Mouse (Mus musculus): ENCODE measurements around the gene Rd3l.

Gene Rd3l

DNA sequence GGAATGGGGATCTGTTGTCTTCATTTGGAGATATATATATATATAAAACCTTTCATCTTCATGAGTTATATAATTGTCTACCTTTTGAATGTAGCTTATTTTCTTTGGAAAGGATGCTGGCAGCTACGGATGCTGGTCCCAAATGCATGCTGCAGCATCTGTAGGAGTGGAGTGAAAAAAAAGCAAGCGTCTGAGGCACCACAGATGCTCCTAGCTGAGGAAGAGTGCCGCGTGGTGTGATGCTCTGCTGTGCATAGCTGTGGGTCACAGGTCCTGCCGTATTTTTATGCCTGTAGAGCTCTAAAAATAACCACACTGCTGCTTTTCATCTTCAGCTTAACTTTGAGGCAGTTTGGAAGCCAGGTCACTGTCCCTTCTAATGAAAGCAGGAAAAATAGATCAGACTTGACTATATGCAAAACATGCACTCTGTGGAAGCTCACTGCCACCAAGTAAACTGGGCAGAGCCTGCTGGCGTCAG lies at the start of gene Rd3l:
Gene Rd3l (minus strand): TSS at position 431 of the 481 bp plus-strand sequence.
- DNase-seq (ENCODE audit: low spot score): no peak

DNA sequence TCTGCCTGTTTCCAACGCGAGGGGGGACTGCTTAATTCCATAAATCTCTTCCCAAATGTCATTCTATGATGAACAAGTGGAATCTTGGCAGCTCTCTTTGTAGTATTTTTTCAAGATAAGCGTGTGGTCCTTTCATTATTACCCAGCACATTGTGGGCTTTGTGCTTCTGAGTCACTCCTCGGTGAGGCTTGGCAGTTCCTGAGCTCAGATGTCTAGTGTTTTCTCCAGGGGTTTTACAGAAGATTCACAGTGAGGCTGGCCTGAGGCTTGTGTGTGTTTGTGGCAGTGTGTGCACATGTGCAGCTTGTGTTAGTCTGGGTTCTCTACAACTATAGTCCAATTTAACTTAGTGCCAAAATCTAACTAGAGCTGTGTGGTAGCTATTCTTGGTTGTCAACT lies 46.3 kb upstream of the Rd3l start:
- no peak for DNase-seq (ENCODE audit: low spot score)

DNA sequence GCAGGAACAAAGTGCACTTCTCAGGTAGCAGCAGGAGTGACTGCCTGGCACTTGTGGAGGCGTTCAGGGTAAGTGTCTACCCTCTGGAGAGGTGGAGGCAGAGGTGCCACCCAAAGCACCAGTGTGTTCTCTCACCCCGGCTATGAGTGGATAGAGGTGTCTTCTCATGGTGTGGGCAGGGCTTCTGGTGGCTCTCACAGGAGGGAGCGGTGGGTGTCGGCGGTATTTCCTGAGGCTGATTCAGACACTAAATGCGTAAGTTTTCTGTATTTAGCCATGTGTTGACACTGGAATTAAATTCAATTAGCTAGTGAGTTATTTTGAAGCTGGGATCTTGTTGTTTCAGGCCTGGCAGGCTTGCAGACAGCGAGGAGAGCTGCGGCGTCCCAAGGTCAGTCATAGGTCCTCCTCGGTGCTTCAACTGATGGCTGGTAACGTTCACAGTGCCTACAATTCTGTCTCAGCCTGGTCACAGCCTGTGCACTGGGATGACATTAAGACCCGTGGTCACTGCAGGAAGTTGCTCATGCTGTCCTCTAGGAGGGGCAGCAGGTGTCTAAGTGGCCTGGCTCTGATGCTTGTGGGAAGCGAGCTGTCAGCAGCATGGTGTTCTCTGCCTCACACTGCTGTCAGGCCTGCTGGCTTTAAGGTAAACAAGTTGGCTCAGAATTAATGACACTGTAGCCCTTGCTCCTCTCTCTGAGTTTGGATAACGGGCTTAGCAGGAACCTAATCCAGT lies 45.0 kb upstream of the Rd3l start:
- DNase-seq (ENCODE audit: low spot score): no peak

DNA sequence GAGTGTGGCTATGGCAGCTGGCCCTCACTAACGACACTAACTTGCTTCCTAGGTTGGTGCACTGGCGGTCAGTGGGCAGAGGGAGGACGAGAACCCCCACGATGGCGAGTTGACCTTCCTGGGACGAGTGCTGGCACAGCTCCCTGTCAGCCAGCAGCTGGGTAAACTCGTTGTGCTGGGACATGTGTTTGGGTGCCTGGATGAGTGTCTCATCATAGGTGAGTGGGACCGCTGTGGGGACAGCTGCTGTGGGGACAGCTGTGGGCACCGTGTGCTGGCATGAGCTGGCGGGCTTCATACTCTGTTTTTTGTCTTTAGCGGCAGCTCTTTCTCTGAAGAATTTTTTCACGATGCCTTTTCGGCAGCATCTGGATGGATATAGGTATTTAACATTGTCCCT lies 44.3 kb upstream of the Rd3l start:
- no peak for DNase-seq (ENCODE audit: low spot score)

DNA sequence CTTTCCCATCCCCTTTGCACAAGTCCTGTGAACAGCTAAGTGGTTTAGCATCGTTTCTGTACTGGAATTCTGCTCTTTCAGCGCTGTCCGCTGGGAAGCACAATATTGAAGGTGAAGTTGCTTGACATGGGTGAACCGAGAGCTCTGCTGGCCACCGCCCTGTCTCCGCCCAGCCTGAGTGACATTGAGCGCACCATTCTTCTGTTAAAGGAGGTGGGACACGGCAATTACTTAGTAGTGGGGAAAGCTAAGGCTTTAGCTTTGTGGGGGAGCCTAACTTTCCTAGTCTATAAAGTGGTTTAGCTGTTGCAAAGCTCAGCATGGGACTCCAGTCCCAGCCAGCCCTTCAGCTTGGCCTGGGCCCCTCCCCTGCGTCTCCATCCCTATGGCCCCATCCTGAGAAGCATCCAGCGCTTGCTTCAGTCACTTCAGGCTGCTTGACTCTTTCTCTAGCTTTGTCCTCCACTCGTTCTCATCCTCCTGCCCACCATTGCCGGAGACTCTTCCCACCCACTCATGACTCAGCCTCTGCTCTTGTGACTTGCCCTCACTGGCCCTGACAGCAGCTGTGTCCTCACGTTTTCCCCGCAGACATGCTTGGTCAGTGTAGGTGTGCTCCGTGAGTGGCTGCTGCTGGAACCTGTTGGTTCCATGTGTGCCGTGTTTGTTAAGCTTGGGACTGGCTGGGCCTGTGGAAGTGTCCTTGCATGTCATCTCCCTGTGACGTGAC lies 43.6 kb upstream of the Rd3l start:
- no peak for DNase-seq (ENCODE audit: low spot score)

DNA sequence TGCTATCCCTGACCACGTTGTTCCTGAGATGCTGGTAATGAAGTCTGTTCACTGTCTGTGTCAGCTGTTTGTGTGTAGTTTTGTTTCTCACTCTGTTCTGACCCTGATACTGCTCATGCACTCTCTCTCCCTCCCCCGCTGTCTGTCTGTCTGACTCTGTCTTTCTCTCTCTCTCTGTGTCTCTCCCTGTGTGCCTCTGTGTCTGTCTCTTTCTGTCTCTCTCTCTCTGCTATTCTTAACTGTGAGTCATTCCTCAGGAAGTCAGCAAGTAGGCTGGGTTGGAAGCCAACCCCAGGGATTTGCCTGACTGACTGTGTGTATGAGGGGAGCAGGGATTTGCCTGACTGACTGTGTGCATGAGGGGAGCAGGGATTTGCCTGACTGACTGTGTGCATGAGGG lies 42.2 kb upstream of the Rd3l start:
- no peak for DNase-seq (ENCODE audit: low spot score)

DNA sequence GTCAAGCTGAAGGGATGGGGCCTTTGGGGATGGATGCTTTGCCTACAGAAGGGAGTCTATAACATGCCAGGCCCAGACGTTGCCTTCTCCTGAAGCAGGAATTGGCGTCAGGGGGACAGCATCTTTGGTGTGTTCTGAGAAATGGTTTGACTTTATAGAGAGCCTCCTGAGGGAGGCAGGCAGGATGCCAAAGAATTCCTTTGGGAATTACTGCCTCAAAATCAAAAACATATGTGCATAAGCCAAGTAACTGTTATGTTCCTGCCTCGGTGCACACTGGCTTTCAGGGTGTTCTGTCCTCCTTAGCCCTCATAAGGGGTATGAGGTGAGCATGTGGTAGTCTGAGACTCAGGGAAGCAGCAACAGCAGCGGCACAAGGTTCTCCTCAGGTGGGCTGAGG lies 35.2 kb upstream of the Rd3l start:
- DNase-seq (ENCODE audit: low spot score): no peak

DNA sequence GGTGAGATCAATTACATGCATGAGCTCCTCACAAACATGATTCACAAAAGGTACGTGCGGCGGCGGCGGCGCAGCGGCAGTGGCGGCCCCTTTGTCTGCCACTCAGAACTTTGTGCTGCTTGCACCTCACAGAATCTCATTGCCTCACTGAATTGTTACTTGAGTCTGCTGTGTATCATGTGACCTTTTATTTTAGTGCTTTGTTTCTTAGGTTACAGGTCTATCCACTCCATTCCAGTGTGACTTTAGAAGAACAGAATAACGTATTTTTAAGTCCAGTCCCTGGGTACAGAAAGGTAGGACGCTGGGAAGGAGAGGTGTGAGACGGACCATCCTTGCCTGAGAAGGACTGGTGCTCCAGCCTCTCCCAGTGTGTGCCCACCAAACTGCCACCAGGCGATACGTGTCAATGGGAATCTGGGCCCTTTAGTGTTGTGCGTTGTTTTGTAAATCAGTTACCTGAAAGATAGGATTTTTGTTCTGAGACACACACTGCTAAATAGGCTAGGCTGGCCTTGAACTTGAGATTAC lies 32.2 kb upstream of the Rd3l start:
- DNase-seq (ENCODE audit: low spot score): no peak

DNA sequence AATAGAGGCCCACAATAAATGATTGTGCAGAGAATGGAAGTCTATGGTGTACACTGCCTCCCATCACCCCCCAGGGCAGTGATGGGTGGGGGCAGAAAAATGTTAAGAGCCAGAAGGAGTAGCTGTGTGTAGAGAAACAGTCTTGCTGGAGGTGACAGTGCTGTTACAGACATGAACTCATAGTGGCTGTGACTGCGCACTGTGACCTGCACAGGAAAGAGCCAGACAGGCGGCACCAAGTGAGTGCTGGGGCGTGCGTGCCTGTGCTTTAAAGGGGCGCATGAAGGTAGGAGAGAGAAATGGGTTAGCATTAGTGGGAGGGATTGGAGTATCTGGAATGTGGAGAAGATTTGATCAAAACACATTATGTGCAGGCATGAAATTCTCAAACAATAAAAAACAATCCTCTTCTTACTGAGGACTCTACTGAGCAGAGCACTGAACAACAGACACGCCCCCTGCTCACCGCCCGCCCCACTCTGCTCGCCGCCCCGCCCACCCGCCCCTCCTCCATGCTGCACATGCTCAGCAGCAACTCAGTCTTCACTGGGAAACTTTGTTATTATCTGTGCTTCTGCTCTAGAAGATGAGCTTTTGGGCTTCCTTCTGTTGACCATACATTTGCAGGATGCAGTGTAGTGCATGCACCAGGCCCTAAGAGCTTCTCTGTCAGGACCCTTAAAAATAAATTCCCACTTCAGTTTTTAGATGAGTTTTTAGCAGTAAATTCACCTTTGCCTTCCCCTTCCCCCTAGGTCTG lies 31.6 kb upstream of the Rd3l start:
- DNase-seq (ENCODE audit: low spot score): no peak

DNA sequence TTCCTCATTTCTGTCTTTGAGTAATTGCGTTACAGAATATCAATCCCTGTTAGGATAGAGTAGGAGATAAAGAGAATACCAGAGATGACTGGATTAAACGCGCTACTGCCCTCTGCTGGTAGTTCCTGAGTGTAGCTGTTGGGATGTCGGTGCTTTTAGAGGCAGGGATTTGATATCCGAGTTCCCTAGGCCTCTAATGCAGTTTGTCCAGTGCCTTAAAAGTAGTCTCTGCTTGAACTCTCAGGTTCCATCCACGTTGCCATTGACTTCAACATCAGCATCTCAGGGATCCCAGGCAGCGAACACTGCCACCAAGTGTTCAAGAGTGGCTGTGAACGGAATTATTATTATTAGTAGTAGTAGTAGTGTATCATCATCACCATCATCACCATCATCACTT lies 20.1 kb upstream of the Rd3l start:
- DNase-seq (ENCODE audit: low spot score): peak; percentile 60

DNA sequence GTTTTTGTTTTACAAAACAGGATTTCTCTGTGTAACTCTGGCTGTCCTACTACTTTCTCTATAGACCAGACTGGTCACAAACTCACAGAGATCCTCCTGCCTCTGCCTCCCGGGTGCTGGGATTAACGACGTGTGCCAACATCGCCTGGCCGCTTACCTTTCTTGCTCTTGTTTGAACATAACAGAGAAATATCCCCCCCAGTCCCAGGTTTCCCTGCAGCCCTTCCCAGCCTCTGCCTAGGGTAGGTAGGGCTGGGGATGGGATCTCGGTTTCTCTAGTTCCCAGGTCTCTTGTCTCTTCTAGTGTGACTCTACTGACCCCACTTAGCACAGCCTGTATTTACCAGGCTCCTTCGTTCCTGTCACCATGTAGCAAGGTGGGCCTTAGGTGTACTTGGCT lies 18.6 kb upstream of the Rd3l start:
- no peak for DNase-seq (ENCODE audit: low spot score)

DNA sequence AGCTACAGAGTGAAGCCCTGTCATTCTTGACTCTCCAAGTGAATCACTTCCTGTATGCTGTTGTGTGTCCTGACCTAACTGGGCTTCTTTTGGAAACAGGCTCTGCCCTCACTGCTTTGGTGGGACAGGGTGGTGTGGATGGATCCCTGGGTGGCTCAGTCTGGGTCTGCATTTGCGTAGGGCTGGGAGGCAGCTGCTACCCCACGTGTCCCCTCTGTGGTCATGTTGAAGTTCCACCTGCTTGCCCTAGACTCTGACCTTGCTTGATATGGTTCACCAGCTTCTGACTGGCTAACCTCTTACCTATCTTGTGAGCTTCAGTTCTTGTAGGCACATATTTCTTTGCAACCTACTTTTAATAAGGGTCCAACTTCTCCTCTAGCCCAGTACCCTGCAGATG lies 14.0 kb upstream of the Rd3l start:
- DNase-seq (ENCODE audit: low spot score): no peak

DNA sequence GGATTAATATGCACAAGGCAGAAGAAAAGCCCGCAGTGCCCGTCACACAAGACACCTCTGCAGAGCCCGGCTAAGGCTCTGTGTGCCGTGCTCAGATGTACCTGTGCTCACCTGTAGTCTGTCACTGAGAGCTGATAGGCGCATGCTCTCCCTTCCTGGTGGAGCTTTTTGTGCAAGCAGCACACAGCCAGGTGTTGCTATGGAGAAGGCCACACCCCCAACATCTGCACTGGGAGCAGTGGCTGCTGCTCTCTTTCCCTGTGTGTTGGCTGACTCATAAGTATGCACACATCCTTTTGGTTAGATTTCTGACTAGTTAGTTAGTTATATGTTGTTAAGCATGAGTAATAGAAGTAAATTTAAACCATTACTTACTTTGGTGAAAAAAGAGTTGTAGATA lies 11.5 kb upstream of the Rd3l start:
- DNase-seq (ENCODE audit: low spot score): no peak

DNA sequence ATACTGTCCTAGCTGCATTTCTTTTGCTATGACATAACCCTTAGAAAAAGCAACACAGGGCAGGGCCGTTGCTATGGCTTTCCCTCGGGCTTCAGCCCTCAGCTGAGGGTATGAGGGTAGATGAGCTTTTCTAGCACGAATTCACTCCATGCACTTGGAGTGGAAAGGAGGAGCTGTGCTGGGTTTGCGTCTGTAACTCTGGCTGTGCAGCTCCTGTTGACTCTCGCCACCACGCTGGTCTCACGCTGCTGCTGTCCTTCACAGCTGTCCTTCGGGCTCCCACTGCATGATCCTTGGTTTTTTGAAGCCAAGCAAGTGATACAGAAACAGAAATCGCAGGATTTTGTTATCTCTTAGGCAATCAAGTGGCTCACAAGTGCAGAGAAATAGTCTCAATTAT lies 5.6 kb upstream of the Rd3l start:
- DNase-seq (ENCODE audit: low spot score): no peak

DNA sequence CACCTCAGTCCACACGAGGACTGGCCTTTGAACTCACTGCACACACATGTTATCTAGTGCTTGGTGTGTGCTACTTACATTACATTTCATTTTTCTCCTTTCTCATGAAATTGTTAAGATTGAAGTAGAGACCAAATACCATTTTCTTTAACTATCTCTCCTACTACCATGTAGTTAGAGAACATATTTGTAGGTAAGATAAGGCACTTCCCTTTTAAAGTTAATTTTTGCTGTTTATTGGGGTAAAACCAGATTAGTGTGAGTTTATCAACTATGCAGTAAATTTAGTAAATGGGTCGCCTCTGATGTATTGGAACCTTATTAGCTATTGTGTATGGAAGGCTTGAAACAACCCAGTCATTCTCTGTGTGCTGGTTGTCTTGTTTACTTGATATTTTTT lies 2.0 kb upstream of the Rd3l start:
- no peak for DNase-seq (ENCODE audit: low spot score)

DNA sequence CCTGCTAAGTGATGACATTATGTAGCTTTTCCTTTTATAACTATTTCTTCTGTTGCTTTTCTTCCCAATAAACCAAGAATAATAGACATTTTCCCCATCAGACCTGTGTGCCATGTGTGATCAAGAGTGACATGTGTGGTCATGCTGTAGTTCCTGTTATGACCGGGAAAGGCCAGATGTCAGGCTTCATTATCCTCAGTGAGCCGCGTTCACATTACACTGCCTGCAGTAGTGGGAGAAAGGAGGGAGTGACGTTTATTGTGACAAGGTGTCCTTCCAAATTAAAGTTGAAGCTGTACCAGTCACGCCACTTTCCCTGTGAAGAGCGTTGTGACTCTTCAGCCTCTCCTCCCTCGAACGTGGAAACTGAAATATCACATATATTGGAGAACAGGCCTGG lies 714 bp upstream of the Rd3l start:
- no peak for DNase-seq (ENCODE audit: low spot score)

DNA sequence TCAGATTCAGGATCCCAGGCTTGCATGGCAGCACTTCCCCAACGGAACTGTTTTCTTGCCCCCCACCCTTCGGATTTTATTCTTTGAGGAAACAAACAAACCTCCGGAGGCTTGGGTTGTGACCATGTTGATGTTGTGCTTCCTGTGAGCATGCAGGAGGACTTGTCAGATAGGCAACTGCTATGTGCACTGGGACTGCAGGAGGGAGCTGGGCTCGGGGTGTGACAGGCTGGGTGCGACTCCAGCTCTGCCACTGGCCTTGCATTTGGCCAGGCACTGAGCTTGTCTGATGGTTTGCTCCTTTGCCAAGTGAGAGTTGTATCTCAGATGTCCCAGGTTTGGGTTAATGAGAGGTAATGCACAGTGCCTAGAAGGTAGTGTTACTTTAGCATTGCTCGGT lies 2.8 kb downstream of the Rd3l start:
- DNase-seq (ENCODE audit: low spot score): no peak

DNA sequence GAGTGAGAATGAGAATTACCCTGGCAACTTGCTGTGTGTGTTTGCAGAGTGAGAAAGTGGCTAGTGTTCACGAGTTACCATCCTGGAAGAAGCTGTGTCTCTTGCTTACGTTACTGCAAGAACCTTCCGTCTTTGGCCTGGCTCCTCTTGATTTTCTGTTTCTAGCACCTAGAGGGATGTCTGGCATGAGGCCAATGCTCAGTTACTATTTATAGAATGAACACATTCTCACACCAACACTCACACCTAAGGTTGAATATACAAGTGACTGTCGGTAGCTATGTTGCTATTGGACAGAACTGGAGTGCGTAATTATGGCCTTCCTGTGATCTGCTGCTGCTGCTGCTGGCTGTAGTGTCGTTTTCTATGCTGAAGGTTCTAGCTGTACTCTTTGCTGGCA lies 4.0 kb downstream of the Rd3l start:
- no peak for DNase-seq (ENCODE audit: low spot score)

DNA sequence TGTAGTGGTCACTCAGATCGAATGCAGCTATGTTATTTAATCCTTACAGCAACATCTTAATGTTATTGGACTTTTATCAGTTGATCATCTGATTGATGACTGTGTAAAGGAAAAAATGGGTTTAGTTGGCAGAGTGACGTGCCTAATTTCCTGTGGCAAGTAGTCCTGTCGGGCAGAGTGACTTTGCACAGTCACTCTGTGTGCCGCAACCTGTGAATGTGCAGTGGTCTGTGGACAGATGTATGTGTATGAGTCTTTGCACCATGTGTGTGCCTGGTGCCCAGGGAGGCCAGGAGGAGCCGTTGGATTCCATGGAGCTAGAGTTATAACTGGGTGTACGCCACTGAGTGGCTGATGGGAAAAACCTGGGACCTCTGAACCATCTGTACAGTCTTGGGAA lies 6.5 kb downstream of the Rd3l start:
- no peak for DNase-seq (ENCODE audit: low spot score)

DNA sequence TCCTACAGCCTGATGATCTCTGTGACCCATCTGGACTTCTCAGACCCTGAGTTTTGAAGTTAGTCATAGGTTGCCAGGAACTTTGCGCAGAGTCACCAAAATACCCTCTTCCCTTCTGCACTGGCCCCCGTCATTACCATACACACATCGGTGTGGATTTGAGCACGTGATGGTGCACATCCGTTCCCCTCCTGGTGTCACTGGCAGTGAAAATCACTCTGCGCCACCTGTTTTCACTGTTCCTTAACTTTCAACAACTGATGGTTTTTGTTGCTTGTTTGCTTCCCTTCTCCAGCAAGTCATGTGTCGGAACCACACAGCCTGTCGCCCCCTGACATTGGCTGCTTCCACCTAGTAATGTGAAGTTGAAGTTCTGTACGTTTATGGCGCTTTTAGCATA lies 8.6 kb downstream of the Rd3l start:
- no peak for DNase-seq (ENCODE audit: low spot score)

DNA sequence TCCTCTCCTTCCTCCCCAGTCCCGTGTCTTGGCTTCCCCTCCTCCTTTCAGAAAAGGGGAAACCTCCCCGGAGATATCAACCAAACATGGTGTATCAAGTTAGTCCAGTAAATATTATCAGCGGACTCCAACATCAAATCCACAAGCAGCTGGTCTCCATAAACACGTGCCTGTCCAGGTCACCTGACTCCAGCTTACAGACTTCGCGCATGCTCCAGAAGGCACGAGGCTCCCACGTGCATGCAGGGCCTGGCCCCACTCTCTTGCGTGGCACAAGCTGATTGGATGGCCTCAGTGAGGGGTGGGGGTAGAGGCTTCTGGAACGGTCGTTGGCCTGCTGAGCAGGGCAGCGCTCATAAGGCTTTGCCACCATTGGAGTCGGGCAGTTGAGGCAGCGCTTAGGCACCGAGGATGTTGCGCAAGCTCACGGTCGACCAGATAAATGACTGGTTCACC lies 9.9 kb downstream of the Rd3l start, which contains the start of gene Tdrd9:
Gene Tdrd9 (plus strand): TSS at position 329 of the 456 bp plus-strand sequence.
- no peak for DNase-seq (ENCODE audit: low spot score)

DNA sequence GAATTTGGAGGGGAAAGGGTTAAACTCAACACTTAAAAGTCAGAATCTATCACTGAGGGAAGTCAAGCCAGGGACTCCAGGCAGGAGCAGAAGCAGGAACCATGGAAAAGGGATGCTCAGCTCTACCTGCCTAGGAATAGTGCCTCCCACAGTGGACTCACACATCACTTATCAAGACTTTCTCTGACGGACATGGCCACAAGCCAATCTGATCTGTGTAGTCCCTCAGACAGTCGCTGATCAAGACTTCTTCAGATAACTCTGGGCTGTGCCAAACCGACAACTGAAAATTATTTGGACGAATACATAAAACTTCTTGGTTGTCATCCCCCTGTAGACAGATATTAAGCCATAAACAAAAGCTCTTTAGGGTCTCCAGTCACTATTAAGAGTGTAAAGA lies 11.0 kb downstream of the Rd3l start:
- no peak for DNase-seq (ENCODE audit: low spot score)
